Mouse (Mus musculus) ES-E14 (cell line): ENCODE measurements around the gene Lcmt2. TPM values are rescaled to one million over a fixed set of nuclear protein-coding genes. Genes with fewer than 3 reads are reported as not detected.

Source experiments
- DNase-seq: peaks from one replicate; pipeline ENCODE4 v3.0.0-alpha.2; 2013; ENCODE audit warnings: low read depth, low spot score
- H3K27ac ChIP-seq: 2 replicates; pipeline ENCODE4 v1.5.1; 2012; ENCODE audit warnings: low read depth, mild to moderate bottlenecking, low read length, moderate library complexity, mixed read lengths; ENCODE audit not compliant: poor library complexity, insufficient read depth, severe bottlenecking
- H3K36me3 ChIP-seq: 2 replicates; pipeline ENCODE4 v1.6.1; 2012; ENCODE audit warnings: mild to moderate bottlenecking, low read length, moderate library complexity, mixed read lengths; ENCODE audit not compliant: control insufficient read depth, poor library complexity, insufficient read depth, severe bottlenecking
- H3K4me1 ChIP-seq, 2 experiments: fragments of 150-350 bp in 1 of 2; sonication (generic) in 1 of 2; 2 replicates each; pipeline ENCODE4 v1.6.1; 2012; ENCODE audit warnings: low read length in 2 of 2, mild to moderate bottlenecking in 1 of 2, mixed read lengths in 1 of 2; ENCODE audit not compliant: control insufficient read depth in 2 of 2, insufficient read depth in 2 of 2, poor library complexity in 1 of 2
- H3K4me3 ChIP-seq, 2 experiments: fragments of 150-350 bp in 1 of 2; sonication (generic) in 1 of 2; 2 replicates each; pipeline ENCODE4 v1.5.1; 2012; ENCODE audit warnings: low read length in 2 of 2, low read depth in 1 of 2, mild to moderate bottlenecking in 1 of 2, mixed read lengths in 1 of 2; ENCODE audit not compliant: insufficient read depth in 1 of 2, poor library complexity in 1 of 2, severe bottlenecking in 1 of 2
- H3K9ac ChIP-seq: 2 replicates; pipeline ENCODE4 v1.6.1; 2012; ENCODE audit warnings: low read depth, mild to moderate bottlenecking, low read length, mixed read lengths; ENCODE audit not compliant: poor library complexity, insufficient read depth, severe bottlenecking
- H3K9me3 ChIP-seq: fragments of 150-350 bp; sonication (generic); 2 replicates; pipeline ENCODE4 v1.6.1; 2012; ENCODE audit warnings: low read depth, mild to moderate bottlenecking, low read length; ENCODE audit not compliant: control insufficient read depth, insufficient read depth
- CHD2 ChIP-seq: IDR thresholded peaks from 2 replicates; pipeline ENCODE4 v1.6.1; 2014; ENCODE audit warnings: mild to moderate bottlenecking, low read depth, low read length, inconsistent platforms
- HCFC1 ChIP-seq: IDR thresholded peaks from 2 replicates; pipeline ENCODE4 v1.6.1; 2012; ENCODE audit warnings: low read length, inconsistent platforms, borderline replicate concordance; ENCODE audit not compliant: insufficient read depth
- MAFK ChIP-seq: IDR thresholded peaks from 2 replicates; pipeline ENCODE4 v1.6.1; 2014; ENCODE audit warnings: mild to moderate bottlenecking, low read depth, low read length, inconsistent platforms; ENCODE audit not compliant: insufficient read depth
- ZC3H11A ChIP-seq: IDR thresholded peaks from 2 replicates; pipeline ENCODE4 v1.6.1; 2012; ENCODE audit warnings: low read depth, mild to moderate bottlenecking, inconsistent platforms, low read length, borderline replicate concordance
- ZNF384 ChIP-seq: IDR thresholded peaks from 2 replicates; pipeline ENCODE4 v1.6.1; 2012; ENCODE audit warnings: low read depth, low read length, inconsistent platforms
- in situ Hi-C, 2 experiments: fragments of 600-800 bp; cut with MboI; formaldehyde crosslinking; loops; one replicate each; pipeline ENCODE4 v1.15.1; 2025; ENCODE audit warnings: low sequenced_read_pairs in 2 of 2, inconsistent platforms in 1 of 2; ENCODE audit not compliant: unreplicated experiment in 2 of 2
- total RNA-seq: library from RNA; depleted of rRNA; stranded (reverse); fragments of 300-350 nt; gene quantifications from 2 replicates; pipeline ENCODE4 v1.2.3, GENCODE M21; 2012; rRNA removed

The Lcmt2 gene
- total RNA-seq: 12.5 and 15.0 TPM in 2 replicates

DNA sequence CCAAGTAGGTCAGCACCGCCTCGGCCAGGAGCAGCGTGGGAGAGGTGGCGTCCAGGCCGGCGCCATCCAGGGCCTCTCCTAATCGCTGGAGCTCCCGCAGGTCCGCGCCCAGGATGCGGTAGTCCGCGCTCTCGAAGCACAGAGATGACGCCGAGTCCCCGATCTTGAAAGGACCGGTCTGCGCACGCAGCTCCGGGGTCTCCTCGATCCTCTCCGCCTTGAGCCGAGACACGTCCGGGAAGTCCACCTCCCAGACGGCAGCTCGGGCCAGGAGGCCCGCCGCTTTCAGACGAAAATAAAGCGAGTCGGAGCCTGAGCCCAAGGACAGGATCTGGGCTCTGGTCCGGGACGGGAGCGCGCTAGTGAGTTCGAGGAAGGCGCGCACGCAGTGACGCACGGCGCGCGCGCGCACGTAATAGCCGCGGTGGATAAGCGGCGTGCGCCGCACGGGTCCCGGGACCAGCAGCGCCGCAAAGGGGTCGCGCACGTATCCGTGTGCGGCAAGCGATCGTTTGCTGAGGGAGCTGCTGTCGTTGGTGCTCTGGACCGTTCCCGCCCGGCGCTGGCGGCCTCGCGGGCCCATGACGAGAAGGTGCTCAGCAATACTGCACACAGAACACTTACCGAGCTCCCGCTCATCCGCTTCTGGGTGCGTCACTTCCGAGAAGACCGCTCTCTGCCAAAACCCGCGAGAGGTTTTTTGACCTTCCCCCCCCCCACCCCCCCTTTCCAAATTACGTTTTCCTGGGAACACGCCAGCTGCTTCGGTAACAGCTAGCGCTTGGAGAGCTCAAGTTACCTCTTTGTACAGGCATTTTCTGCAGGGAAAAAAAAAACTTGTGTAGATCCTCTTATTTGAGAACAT is at the start of gene Lcmt2, which contains the start of gene Adal:
TSS of gene Lcmt2 (minus strand) at position 636 of the 865 bp plus-strand sequence.
TSS of gene Adal (plus strand) at position 411 of the 865 bp plus-strand sequence.
- peak; percentile 82 for DNase-seq
- in situ Hi-C loops: no loop called here
- TF ChIP-seq HCFC1 (no peak), ZNF384 (no peak), CHD2 (peak; percentile 78), MAFK (no peak), ZC3H11A (no peak)

GRCm38 (mm10) chr2:121188530-121188929 is 48.1 kb upstream of the Lcmt2 start:
- Histone ChIP-seq H3K36me3 (peaks cover 39% of the 10 kb centered on the region), H3K4me1 (no peaks in the 10 kb centered on the region), H3K9ac (no peak overlapping the region), H3K27ac (no peak overlapping the region), H3K4me3 (no peak overlapping the region), H3K9me3 (no peaks in the 10 kb centered on the region)
- in situ Hi-C loops: loop anchor here (10.0 kb wide), 2 partner anchors 146 to 156 kb away; no protein-coding TSS in a partner anchor
- no peak for TF ChIP-seq ZNF384
- TF ChIP-seq ZC3H11A: no peak
- TF ChIP-seq MAFK: no peak
- no peak for TF ChIP-seq CHD2
- no peak for TF ChIP-seq HCFC1
- no peak for DNase-seq

More for the DNA sequence above, at the start of gene Lcmt2, which contains the start of gene Adal:
- H3K4me1 ChIP-seq: no peaks in the 10 kb centered on the region; a peak in 1 of 4 replicates
- H3K36me3 ChIP-seq: peaks cover 10% of the 10 kb centered on the region
- no peaks in the 10 kb centered on the region for H3K9me3 ChIP-seq
- H3K4me3 ChIP-seq: peak within 1 kb of the TSS; percentile 78 to 83
- peak within 1 kb of the TSS; percentile 87 for H3K27ac ChIP-seq
- H3K9ac ChIP-seq: peak within 1 kb of the TSS; percentile 96

- TF ChIP-seq HCFC1 (no peak), ZNF384 (no peak), ZC3H11A (no peak), CHD2 (no peak), MAFK (no peak)
- Histone ChIP-seq H3K36me3 (peaks cover 21% of the 10 kb centered on the region), H3K9me3 (no peaks in the 10 kb centered on the region), H3K4me3 (no peak overlapping the region), H3K4me1 (no peaks in the 10 kb centered on the region), H3K9ac (no peak overlapping the region), H3K27ac (no peak overlapping the region)
- no peak for DNase-seq
- in situ Hi-C loops: loop anchor here (10.0 kb wide), 2 partner anchors 151 to 161 kb away; no protein-coding TSS in a partner anchor
Measured at GRCm38 (mm10) chr2:121184142-121184541, 43.7 kb upstream of the Lcmt2 start.

GRCm38 (mm10) chr2:121183431-121183830 is 43.0 kb upstream of the Lcmt2 start:
- Histone ChIP-seq H3K9ac (no peak overlapping the region), H3K27ac (no peak overlapping the region), H3K9me3 (no peaks in the 10 kb centered on the region), H3K4me1 (no peaks in the 10 kb centered on the region), H3K36me3 (peaks cover 19% of the 10 kb centered on the region), H3K4me3 (no peak overlapping the region)
- DNase-seq: no peak
- in situ Hi-C loops: loop anchor here (10.0 kb wide), 2 partner anchors 151 to 161 kb away; no protein-coding TSS in a partner anchor
- no peak for TF ChIP-seq ZC3H11A
- no peak for TF ChIP-seq MAFK
- no peak for TF ChIP-seq HCFC1
- no peak for TF ChIP-seq CHD2
- TF ChIP-seq ZNF384: no peak
